Mouse (Mus musculus): ENCODE data around the gene Rubcn. TPM values are rescaled to one million over a fixed set of nuclear protein-coding genes. Genes with fewer than 3 reads are reported as not detected.
"Not testable (repeated sequence)": the region's sequence is repeated elsewhere in the genome, so short reads cannot be mapped to it uniquely, and the experiment has no call there.

Gene Rubcn
- total RNA-seq (2021): 10 to 100 TPM; 55.0 to 61.3 TPM
- long read RNA-seq, full-length matches to known transcripts: 3 of 12 reads
- long read RNA-seq, partial matches to known transcripts: 5 of 12 reads
- long read RNA-seq, other reads (novel, unspliced or antisense): 4 of 12 reads

DNA sequence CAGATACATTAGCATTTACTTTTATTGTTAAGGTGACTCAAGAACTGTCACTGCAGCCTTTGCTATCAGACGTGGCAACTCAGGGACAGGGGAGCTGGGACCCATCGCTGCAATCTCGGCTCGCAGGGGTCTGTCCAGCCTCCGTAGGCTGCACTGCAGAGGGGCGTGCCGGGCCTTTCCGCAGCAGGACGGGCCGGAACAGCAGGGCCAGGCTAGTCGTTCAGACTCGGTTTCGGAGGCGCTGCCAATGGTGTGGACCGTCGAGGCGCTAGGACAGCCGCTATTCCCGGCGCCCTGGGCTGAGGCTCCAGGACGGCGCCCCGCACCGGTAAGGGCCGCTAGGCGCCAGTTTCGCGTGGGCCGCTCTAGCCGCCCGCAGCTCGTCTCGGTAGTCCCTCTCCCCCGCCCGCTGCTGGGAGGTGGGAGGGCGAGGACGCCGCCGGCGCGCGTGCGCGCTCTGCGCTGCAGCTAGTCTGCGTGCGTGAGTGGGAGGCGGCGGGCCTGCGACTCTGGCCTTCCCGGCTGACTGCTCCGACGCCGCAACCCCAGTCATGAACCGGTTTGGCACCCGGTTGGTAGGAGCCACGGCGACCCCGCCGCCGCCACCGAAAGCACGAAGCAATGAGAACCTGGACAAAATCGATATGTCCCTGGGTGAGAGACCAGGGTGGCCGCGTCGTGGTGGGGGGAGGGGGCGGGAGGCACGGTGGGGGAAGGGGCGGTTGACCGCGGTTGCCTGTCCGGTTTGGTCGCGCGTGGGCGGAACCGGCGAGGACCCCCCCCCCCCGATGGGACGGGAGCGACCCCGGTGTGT lies at the start of gene Rubcn, which contains the start of gene Fyttd1:
TSS of gene Rubcn (minus strand) at position 424 of the 814 bp plus-strand sequence.
TSS of gene Fyttd1 (plus strand) at position 158 of the 814 bp plus-strand sequence.
- DNase-seq (ENCODE audit: low spot score in 2 of 2): peak; percentile 93 to 97

DNA sequence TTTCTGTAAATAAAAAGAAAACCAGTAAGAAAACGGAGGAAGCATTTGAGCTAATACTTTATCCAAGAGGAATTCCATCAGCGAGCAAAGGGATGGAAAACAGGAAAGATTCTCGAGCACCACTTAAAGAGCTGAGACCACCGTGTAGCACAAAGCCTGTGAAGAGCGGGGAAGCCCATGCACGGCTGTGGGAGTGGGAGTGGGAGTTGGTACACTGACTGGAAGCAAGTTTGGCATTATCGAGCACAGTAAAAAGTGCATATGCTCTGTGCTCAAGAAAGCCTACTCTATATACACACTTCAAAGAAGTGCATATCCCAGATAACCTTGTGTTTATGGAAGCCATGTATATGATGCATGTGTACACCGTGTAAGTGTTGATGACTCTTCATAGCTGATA lies 49.5 kb upstream of the Rubcn start:
- no peak for DNase-seq (ENCODE audit: low spot score in 2 of 2)

- not testable (repeated sequence) for DNase-seq (ENCODE audit: low spot score in 2 of 2)
Measured at GRCm38 (mm10) chr16:32926629-32927028, 49.1 kb upstream of the Rubcn start.

DNA sequence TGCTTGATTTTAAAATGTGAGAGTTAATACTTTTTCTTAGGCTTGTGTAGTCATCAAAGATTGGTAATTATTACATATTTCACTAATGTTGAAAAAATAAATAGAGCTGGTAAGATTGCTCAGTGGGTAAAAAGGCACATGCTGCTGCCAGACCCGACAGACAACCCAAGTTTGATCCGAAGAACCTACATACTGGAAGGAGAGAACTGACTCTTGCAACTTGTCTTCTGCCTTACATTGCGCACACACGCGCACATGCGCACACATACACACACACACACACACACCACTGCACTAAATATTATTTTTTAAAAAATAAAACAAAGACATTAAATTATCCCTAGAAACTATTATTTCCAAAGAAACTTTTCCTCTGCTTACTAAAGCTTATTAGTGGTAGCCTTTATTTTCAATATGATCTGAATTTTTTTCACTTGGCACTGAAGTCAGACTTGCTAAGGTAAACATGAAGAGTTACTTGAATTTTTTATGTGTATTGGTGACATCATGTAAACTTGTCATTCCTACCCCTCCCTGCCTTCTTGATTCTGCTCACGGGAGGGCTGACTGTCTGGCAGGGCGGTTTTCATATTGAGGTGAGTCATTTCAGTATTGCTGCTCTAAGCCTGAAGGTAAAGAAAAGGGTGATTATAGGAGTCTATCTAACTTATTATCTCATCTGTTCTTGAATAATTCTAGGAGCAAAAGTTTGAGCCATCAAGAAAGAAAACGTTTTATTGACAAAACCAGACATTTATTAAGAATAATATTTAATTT lies 37.9 kb upstream of the Rubcn start:
- no peak for DNase-seq (ENCODE audit: low spot score in 2 of 2)

- peak; percentile 94 to 97 for DNase-seq (ENCODE audit: low spot score in 2 of 2)
Measured at GRCm38 (mm10) chr16:32913937-32914881, 36.6 kb upstream of the Rubcn start, which contains the start of gene Lrch3. Gene Lrch3, plus strand, starts transcription at chr16:32914100.

- DNase-seq (ENCODE audit: low spot score in 2 of 2): no peak
Measured at GRCm38 (mm10) chr16:32913212-32913611, 35.6 kb upstream of the Rubcn start.

- DNase-seq (ENCODE audit: low spot score in 2 of 2): no peak
Measured at GRCm38 (mm10) chr16:32906727-32907126, 29.2 kb upstream of the Rubcn start.

GRCm38 (mm10) chr16:32906186-32906585 lies 28.6 kb upstream of the Rubcn start:
- DNase-seq (ENCODE audit: low spot score in 2 of 2): no peak

- no peak for DNase-seq (ENCODE audit: low spot score in 2 of 2)
Measured at GRCm38 (mm10) chr16:32902051-32902428, 24.5 kb upstream of the Rubcn start.

DNA sequence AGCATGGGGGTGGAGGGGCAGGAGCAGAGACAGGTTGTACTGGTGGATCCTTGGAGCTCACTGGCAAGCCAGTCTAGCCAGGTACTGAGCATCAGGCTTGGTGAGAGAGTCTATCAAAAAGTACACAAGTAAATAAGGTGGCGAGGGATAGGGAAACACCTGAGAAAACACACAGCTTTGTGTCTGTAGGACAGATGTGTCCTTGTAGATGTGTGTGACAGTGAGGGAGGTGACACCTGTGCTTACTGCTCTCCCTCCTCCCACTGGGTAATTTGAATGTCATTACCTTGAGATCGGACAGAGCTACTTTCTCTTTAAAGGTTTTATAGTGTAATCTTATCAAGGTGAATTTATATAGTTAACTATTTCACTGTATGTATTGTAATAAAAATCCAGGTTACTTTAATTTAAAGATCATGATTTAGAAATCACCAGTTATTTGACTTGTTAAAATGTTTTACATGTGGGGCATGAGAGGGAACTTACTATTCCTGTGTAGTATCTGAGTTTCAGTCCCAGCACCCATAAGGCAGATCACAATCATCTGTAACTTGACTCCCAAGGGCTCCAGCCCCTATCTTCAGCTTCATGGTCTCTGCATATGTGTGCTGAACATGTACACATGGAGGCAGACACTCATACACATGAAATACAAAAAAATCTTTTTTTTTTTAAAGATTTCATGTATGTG lies 23.9 kb upstream of the Rubcn start:
- no peak for DNase-seq (ENCODE audit: low spot score in 2 of 2)

DNA sequence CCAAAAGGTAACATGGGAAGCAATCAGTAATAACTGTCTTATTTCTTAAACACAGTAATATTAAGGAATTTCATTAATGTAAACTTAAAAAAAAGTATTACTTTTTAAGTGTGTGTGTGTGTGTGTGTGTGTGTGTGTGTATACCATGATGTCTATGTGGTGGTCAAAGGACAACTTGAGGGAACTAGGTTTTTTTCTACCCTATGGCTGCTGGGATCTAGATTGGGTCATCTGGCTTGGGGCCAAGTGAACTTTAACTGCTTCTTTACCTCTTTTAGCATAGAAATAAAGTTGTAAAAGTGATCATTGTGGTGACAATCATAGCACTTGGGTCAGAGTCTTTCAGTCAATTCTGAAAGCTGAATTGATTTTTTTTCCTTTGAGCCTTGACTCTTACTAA lies 18.6 kb upstream of the Rubcn start:
- DNase-seq (ENCODE audit: low spot score in 2 of 2): no peak

GRCm38 (mm10) chr16:32889881-32890280 lies 12.3 kb upstream of the Rubcn start:
- no peak for DNase-seq (ENCODE audit: low spot score in 2 of 2)

- DNase-seq (ENCODE audit: low spot score in 2 of 2): no peak
Measured at GRCm38 (mm10) chr16:32887996-32888395, 10.4 kb upstream of the Rubcn start.

DNA sequence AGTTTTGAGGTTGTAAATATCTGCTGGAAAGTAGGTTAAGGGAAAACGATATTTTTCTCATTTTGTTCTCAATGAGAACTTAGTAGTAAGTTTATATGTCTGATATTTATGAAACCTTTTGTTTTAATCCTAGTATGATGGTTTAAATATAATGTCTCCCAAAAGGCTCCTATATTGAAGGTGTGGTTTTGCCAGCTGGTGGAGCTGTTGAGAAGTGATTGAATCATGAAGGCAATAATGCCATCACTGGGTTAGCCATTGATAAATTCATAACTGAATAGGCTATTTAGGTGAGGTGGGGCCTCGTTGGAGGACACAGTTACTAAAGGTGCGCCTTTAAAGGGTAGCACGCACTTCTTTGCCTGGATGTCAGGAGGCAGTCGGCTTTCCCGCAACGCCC lies 4.0 kb upstream of the Rubcn start:
- DNase-seq (ENCODE audit: low spot score in 2 of 2): no peak

GRCm38 (mm10) chr16:32878972-32879926 lies 1.7 kb upstream of the Rubcn start:
- DNase-seq (ENCODE audit: low spot score in 2 of 2): no peak

DNA sequence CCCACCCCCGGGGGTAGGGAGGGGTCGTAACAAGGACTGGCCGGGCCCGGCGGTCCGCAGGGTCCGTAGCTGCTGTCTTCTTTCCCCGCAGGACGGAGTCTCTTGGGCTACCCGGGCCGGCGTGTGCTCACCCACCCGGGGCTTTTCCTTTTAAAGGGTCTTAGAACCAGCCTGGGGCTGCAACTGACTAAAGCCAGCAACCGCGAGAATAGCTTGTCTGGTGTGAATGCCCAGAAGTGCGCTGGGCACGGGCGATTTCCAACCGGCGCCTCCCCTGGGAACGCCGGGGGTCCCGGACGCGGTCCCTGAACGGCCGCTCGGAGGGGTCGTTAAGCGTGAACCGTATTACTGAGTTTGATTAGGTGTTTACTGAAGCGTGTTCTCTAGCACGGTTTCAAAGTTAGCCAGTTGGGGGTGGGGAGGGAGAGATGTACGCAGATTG lies 612 bp upstream of the Rubcn start:
- DNase-seq (ENCODE audit: low spot score in 2 of 2): peak; percentile 19 to 33

GRCm38 (mm10) chr16:32876831-32877230 lies 735 bp downstream of the Rubcn start:
- DNase-seq (ENCODE audit: low spot score in 2 of 2): no peak

- DNase-seq (ENCODE audit: low spot score in 2 of 2): no peak
Measured at GRCm38 (mm10) chr16:32875847-32876246, 1.7 kb downstream of the Rubcn start.

GRCm38 (mm10) chr16:32875281-32875680 lies 2.3 kb downstream of the Rubcn start:
- not testable (repeated sequence) for DNase-seq (ENCODE audit: low spot score in 2 of 2)

Measured in layer of hippocampus, postnatal 10 days (tissue).